17 mouse cellular contexts compared by ENCODE assay signal in the genomic region with DNA sequence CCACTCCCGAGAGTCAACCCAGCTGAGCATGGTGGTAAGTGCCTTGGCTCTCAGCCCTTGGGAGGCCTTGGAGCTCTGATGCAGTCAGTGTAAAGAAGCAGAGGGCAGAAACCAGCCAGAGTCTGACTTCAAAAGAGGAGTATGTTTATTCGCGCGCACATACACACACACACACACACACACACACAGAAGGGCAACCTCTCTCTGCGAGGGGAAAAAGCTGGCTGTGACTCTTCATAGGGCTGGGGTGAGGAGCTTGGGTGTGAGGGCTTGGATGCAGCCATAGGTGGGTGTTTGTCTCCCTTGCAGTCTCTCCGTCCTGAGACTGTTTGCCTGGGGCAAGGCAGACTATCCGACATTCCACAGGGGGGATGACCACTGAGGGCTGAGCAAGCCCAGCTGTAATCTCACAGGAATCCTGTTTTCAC. TPM values are rescaled to one million over a fixed set of nuclear protein-coding genes. Genes with fewer than 3 reads are reported as not detected.
DNase-seq lines count a peak whose midpoint lies in the region; ATAC-seq and TF ChIP-seq lines count a peak whose summit lies in the region.
"Had no signal": no experiment of that assay in that cellular context is flagged by ENCODE, and none has a peak within 500 bp of the region (broad histone marks: within the 10 kb centered on the region; RNA-seq: fewer than 3 reads in every experiment).

No protein-coding gene starts in this region.

- no peaks in the 10 kb centered on the region for H3K27me3 ChIP-seq in heart, embryonic 13.5 days (replicated peaks)
- no peaks in the 10 kb centered on the region for H3K27me3 ChIP-seq in liver, postnatal 0 days (ENCODE audit: insufficient read depth, low read length)
- H3K27me3 ChIP-seq in liver, embryonic 12.5 days (replicated peaks): no peaks in the 10 kb centered on the region
- no peaks in the 10 kb centered on the region for H3K27me3 ChIP-seq in stomach, postnatal 0 days (ENCODE audit: control insufficient read depth, insufficient read depth, low read length)
- H3K27me3 ChIP-seq: forebrain, embryonic 15.5 days; limb, embryonic 12.5 days; neural tube, embryonic 12.5 days had no signal

- peak overlapping the region; percentile 6; the same call in 1 of the 2 replicates for H3K9ac ChIP-seq in heart, embryonic 13.5 days
- H3K9ac ChIP-seq in liver, postnatal 0 days (replicated peaks): no peak overlapping the region
- no peak overlapping the region for H3K9ac ChIP-seq in liver, embryonic 12.5 days
- no peak overlapping the region for H3K9ac ChIP-seq in stomach, postnatal 0 days (ENCODE audit: low read length)
- H3K9ac ChIP-seq: forebrain, embryonic 15.5 days; limb, embryonic 12.5 days; neural tube, embryonic 12.5 days had no signal

- H3K4me1 ChIP-seq in heart, embryonic 13.5 days: peaks cover 12% of the 10 kb centered on the region
- H3K4me1 ChIP-seq in liver, postnatal 0 days (ENCODE audit: insufficient read depth): no peaks in the 10 kb centered on the region
- H3K4me1 ChIP-seq in liver, embryonic 12.5 days: no peaks in the 10 kb centered on the region
- H3K4me1 ChIP-seq in stomach, postnatal 0 days (replicated peaks; ENCODE audit: control insufficient read depth, insufficient read depth): no peaks in the 10 kb centered on the region
- H3K4me1 ChIP-seq: forebrain, embryonic 15.5 days; limb, embryonic 12.5 days; neural tube, embryonic 12.5 days had no signal

- no peak for TF ChIP-seq CTCF in liver, postnatal 0 days (IDR thresholded peaks at IDR 0.05; ENCODE audit: low read depth)
- no peak for TF ChIP-seq CTCF in stomach, postnatal 0 days (IDR thresholded peaks at IDR 0.05; ENCODE audit: low read depth)

- WGBS in heart, embryonic 13.5 days: 44% methylated on average over 7 of the region's 7 CpGs
- 45% methylated on average over 7 of the region's 7 CpGs for WGBS in liver, postnatal 0 days (ENCODE audit: insufficient replicate concordance)
- WGBS in liver, embryonic 12.5 days (ENCODE audit: insufficient replicate concordance): 43% methylated on average over 7 of the region's 7 CpGs
- WGBS in stomach, postnatal 0 days: 24% methylated on average over 7 of the region's 7 CpGs

- no peak overlapping the region for H3K4me3 ChIP-seq in heart, embryonic 13.5 days
- no peak overlapping the region for H3K4me3 ChIP-seq in liver, postnatal 0 days (ENCODE audit: low read depth, low read length)
- no peak overlapping the region for H3K4me3 ChIP-seq in liver, embryonic 12.5 days
- no peak overlapping the region for H3K4me3 ChIP-seq in stomach, postnatal 0 days (ENCODE audit: low read depth, low read length)
- H3K4me3 ChIP-seq: forebrain, embryonic 15.5 days; limb, embryonic 12.5 days; neural tube, embryonic 12.5 days had no signal

- peak overlapping the region; percentile 32; the same call in 1 of the 2 replicates for H3K27ac ChIP-seq in heart, embryonic 13.5 days (replicated peaks)
- H3K27ac ChIP-seq in liver, postnatal 0 days (ENCODE audit: low read depth): no peak overlapping the region
- H3K27ac ChIP-seq in liver, embryonic 12.5 days: no peak overlapping the region
- H3K27ac ChIP-seq in stomach, postnatal 0 days (replicated peaks): no peak overlapping the region
- H3K27ac ChIP-seq: forebrain, embryonic 15.5 days; limb, embryonic 12.5 days; neural tube, embryonic 12.5 days had no signal

- no peaks in the 10 kb centered on the region for H3K9me3 ChIP-seq in heart, embryonic 13.5 days
- no peaks in the 10 kb centered on the region for H3K9me3 ChIP-seq in liver, postnatal 0 days (ENCODE audit: low read length)
- no peaks in the 10 kb centered on the region for H3K9me3 ChIP-seq in liver, embryonic 12.5 days (replicated peaks)
- no peaks in the 10 kb centered on the region for H3K9me3 ChIP-seq in stomach, postnatal 0 days (ENCODE audit: control insufficient read depth, low read length)
- H3K9me3 ChIP-seq: forebrain, embryonic 15.5 days; limb, embryonic 12.5 days; neural tube, embryonic 12.5 days had no signal

- peak; percentile 51; the same call in 1 of the 2 replicates for ATAC-seq in heart, embryonic 13.5 days (ENCODE audit: extremely low read depth, insufficient number of reproducible peaks, low FRiP score, low TSS enrichment)
- peak; percentile 41; the same call in 1 of the 2 replicates for ATAC-seq in liver, postnatal 0 days
- ATAC-seq in liver, embryonic 12.5 days: no peak
- ATAC-seq in stomach, postnatal 0 days (ENCODE audit: low FRiP score, low TSS enrichment): peak; percentile 47; the same call in 1 of the 2 replicates
- ATAC-seq: activated CD4-positive, CD25-positive, alpha-beta regulatory T cell, adult 4 months; forebrain, embryonic 15.5 days; midbrain, embryonic 16.5 days had no signal

- DNase-seq in adrenal gland, adult 2 months: peak; percentile 63
- DNase-seq in adrenal gland, postnatal 4 days (ENCODE audit: low spot score in 2 of 2): no peak
- DNase-seq in heart, postnatal 4 days: no peak
- DNase-seq in liver, postnatal 0 days: no peak
- DNase-seq in stomach, postnatal 0 days (ENCODE audit: low spot score): no peak
- no peak for DNase-seq in ovary, postnatal 10 days (ENCODE audit: low spot score)
- DNase-seq: cerebellum, adult 2 months; heart, adult 18-20 months; right cerebral cortex, postnatal 4 days; thymus, adult 2 months had no signal

- TF ChIP-seq EP300 in liver, postnatal 0 days (IDR thresholded peaks at IDR 0.05; ENCODE audit: low read depth): no peak
- TF ChIP-seq EP300 in stomach, postnatal 0 days (optimal IDR thresholded peaks at IDR 0.05): no peak

- no peak overlapping the region for H3K4me2 ChIP-seq in heart, embryonic 13.5 days
- no peak overlapping the region for H3K4me2 ChIP-seq in liver, postnatal 0 days (ENCODE audit: low read depth, low read length)
- H3K4me2 ChIP-seq in liver, embryonic 12.5 days: no peak overlapping the region
- H3K4me2 ChIP-seq in stomach, postnatal 0 days (replicated peaks; ENCODE audit: low read depth): no peak overlapping the region
- H3K4me2 ChIP-seq: forebrain, embryonic 15.5 days; limb, embryonic 12.5 days; neural tube, embryonic 12.5 days had no signal

- no peaks in the 10 kb centered on the region for H3K36me3 ChIP-seq in heart, embryonic 13.5 days
- no peaks in the 10 kb centered on the region for H3K36me3 ChIP-seq in liver, postnatal 0 days (replicated peaks; ENCODE audit: insufficient read depth, low read length)
- H3K36me3 ChIP-seq in liver, embryonic 12.5 days: no peaks in the 10 kb centered on the region
- no peaks in the 10 kb centered on the region for H3K36me3 ChIP-seq in stomach, postnatal 0 days (ENCODE audit: control insufficient read depth, insufficient read depth, low read length)
- H3K36me3 ChIP-seq: forebrain, embryonic 15.5 days; limb, embryonic 12.5 days; neural tube, embryonic 12.5 days had no signal

RNA-seq across cellular contexts. Expression of gene Kifc3, which starts 18.0 kb away (rescaled TPM):
- total RNA-seq in adrenal gland, adult 2 months (2021): 100 to 1,000 TPM; 134 to 144 TPM
- polyA plus RNA-seq in adrenal gland, adult 2 months (2012; rRNA removed): 268 and 330 TPM in 2 replicates
- total RNA-seq in adrenal gland, postnatal 4 days (2021): 100 to 1,000 TPM; 116 to 117 TPM
- 10.6 and 12.1 TPM in 2 replicates for polyA plus RNA-seq in heart, embryonic 13.5 days (2015; fragmentation: Nextera tagmentation; extraction: Ambion mirVana)
- total RNA-seq in heart, postnatal 4 days (2021): 10 to 100 TPM; 61.4 to 63.9 TPM
- polyA plus RNA-seq in liver, postnatal 0 days (2015; fragmentation: Nextera tagmentation; extraction: Ambion mirVana): 5.3 and 5.4 TPM in 2 replicates
- 6.2 and 8.8 TPM in 2 replicates for polyA plus RNA-seq in liver, embryonic 12.5 days (2016; fragmentation: Nextera tagmentation; extraction: Ambion mirVana)
- polyA plus RNA-seq in stomach, postnatal 0 days (2015; fragmentation: Nextera tagmentation; extraction: Ambion mirVana): 14.1 and 14.2 TPM in 2 replicates

Comparison
In these comparisons a context has a peak if more than half of its experiments do, and no peak if none do; other contexts are left out.
1. RNA of gene Kifc3, which starts 18.0 kb away (polyA plus RNA-seq): 268 to 330 TPM in adrenal gland, adult 2 months; 14.1 to 14.2 TPM in stomach, postnatal 0 days, 10.6 to 12.1 TPM in heart, embryonic 13.5 days, 6.2 to 8.8 TPM in liver, embryonic 12.5 days and 5.3 to 5.4 TPM in liver, postnatal 0 days; every median in the first group is over 10 times any median in the second.